Mouse (Mus musculus): ENCODE data around the gene Arl16. TPM values are rescaled to one million over a fixed set of nuclear protein-coding genes. Genes with fewer than 3 reads are reported as not detected.

Gene Arl16
- total and polyA plus RNA-seq, 3 experiments: 9.1 to 13.6 (median 10.8) TPM

GRCm38 (mm10) chr11:120491317-120492023, 24.1 kb upstream of the Arl16 start, which contains the start of gene Slc25a10:
TSS of gene Slc25a10 (plus strand) at chr11:120491840.
- intact Hi-C loops (cut with DNase I): loop anchor here (5.0 kb wide), 1 partner anchor 286 kb away; no protein-coding TSS in a partner anchor
- peaks cover 14% of the 10 kb centered on the region for H3K4me1 ChIP-seq (ENCODE audit: control insufficient read depth, insufficient read depth, low read length)
- H3K27me3 ChIP-seq (ENCODE audit: control insufficient read depth, insufficient read depth, low read length): no peaks in the 10 kb centered on the region
- H3K79me2 ChIP-seq (replicated peaks; ENCODE audit: control insufficient read depth, insufficient read depth, low read length): no peaks in the 10 kb centered on the region
- peak within 1 kb of the TSS; percentile 97 for H3K4me3 ChIP-seq
- no peak for TF ChIP-seq CTCF (IDR thresholded peaks at IDR 0.05)
- peak; percentile 39; the same call in 1 of the 2 replicates for TF ChIP-seq POLR2A (IDR thresholded peaks at IDR 0.05; ENCODE audit: insufficient read depth, low read depth, low read length)
- DNase-seq: peak; percentile 92 to 93
- H3K36me3 ChIP-seq (ENCODE audit: control insufficient read depth, insufficient read depth, low read length): no peaks in the 10 kb centered on the region
- peak within 1 kb of the TSS; percentile 89 for H3K9ac ChIP-seq (ENCODE audit: low read depth, low read length)
- H3K27ac ChIP-seq: peak within 1 kb of the TSS; percentile 56
- WGBS: 0% methylated on average over 35 of the region's 35 CpGs

- Histone ChIP-seq H3K4me1 (ENCODE audit: control insufficient read depth, insufficient read depth, low read length) (peaks cover 15% of the 10 kb centered on the region), H3K4me3 (no peak overlapping the region), H3K79me2 (replicated peaks; ENCODE audit: control insufficient read depth, insufficient read depth, low read length) (no peaks in the 10 kb centered on the region), H3K27me3 (ENCODE audit: control insufficient read depth, insufficient read depth, low read length) (no peaks in the 10 kb centered on the region), H3K36me3 (ENCODE audit: control insufficient read depth, insufficient read depth, low read length) (no peaks in the 10 kb centered on the region), H3K27ac (no peak overlapping the region), H3K9ac (ENCODE audit: low read depth, low read length) (no peak overlapping the region)
- intact Hi-C loops (cut with DNase I): loop anchor here (5.0 kb wide), 1 partner anchor 287 kb away; no protein-coding TSS in a partner anchor
- DNase-seq: peak in 1 of 2 experiments; percentile 34
- TF ChIP-seq EP300 (IDR thresholded peaks at IDR 0.05; ENCODE audit: insufficient read depth, low read depth, low read length): no peak
- TF ChIP-seq CTCF (IDR thresholded peaks at IDR 0.05): no peak
- TF ChIP-seq POLR2A (IDR thresholded peaks at IDR 0.05; ENCODE audit: insufficient read depth, low read depth, low read length): no peak
- 34% methylated on average over 4 of the region's 4 CpGs for WGBS
These were observed 23.1 kb upstream of the Arl16 start for GRCm38 (mm10) chr11:120490291-120491046.

- WGBS: 57% methylated on average over 4 of the region's 4 CpGs
- Histone ChIP-seq H3K9ac (ENCODE audit: low read depth, low read length) (no peak overlapping the region), H3K79me2 (replicated peaks; ENCODE audit: control insufficient read depth, insufficient read depth, low read length) (peaks cover 3% of the 10 kb centered on the region), H3K27ac (peak overlapping the region; percentile 50), H3K27me3 (ENCODE audit: control insufficient read depth, insufficient read depth, low read length) (no peaks in the 10 kb centered on the region), H3K36me3 (ENCODE audit: control insufficient read depth, insufficient read depth, low read length) (no peaks in the 10 kb centered on the region), H3K4me1 (ENCODE audit: control insufficient read depth, insufficient read depth, low read length) (peaks cover 15% of the 10 kb centered on the region), H3K4me3 (no peak overlapping the region)
- intact Hi-C loops (cut with DNase I): loop anchor here (1.0 to 2.0 kb wide), 3 partner anchors 26 to 224 kb away; partner anchors contain the start of genes Cenpx and Lrrc45
- TF ChIP-seq EP300 (IDR thresholded peaks at IDR 0.05; ENCODE audit: insufficient read depth, low read depth, low read length): peak; percentile 93; the same call in 1 of the 2 replicates
- peak; percentile 45; the same call in 1 of the 2 replicates for TF ChIP-seq POLR2A (IDR thresholded peaks at IDR 0.05; ENCODE audit: insufficient read depth, low read depth, low read length)
- TF ChIP-seq CTCF (IDR thresholded peaks at IDR 0.05): peak; percentile 97
- peak; percentile 54 to 69 for DNase-seq
These were observed 21.8 kb upstream of the Arl16 start for GRCm38 (mm10) chr11:120489054-120489761.

- DNase-seq: no peak
- 0 out of 2 replicates have a peak, but pooled peaks have one; percentile 9 for TF ChIP-seq POLR2A (IDR thresholded peaks at IDR 0.05; ENCODE audit: insufficient read depth, low read depth, low read length)
- TF ChIP-seq EP300 (IDR thresholded peaks at IDR 0.05; ENCODE audit: insufficient read depth, low read depth, low read length): no peak
- TF ChIP-seq CTCF (IDR thresholded peaks at IDR 0.05): no peak
- H3K4me3 ChIP-seq: no peak overlapping the region
- peaks cover 3% of the 10 kb centered on the region for H3K79me2 ChIP-seq (replicated peaks; ENCODE audit: control insufficient read depth, insufficient read depth, low read length)
- no peaks in the 10 kb centered on the region for H3K27me3 ChIP-seq (ENCODE audit: control insufficient read depth, insufficient read depth, low read length)
- H3K4me1 ChIP-seq (ENCODE audit: control insufficient read depth, insufficient read depth, low read length): peaks cover 17% of the 10 kb centered on the region
- H3K9ac ChIP-seq (ENCODE audit: low read depth, low read length): no peak overlapping the region
- intact Hi-C loops (cut with DNase I): loop anchor here (2.0 kb wide), 2 partner anchors 26 to 224 kb away; partner anchors contain the start of genes Cenpx and Lrrc45
- no peak overlapping the region for H3K27ac ChIP-seq
- H3K36me3 ChIP-seq (ENCODE audit: control insufficient read depth, insufficient read depth, low read length): no peaks in the 10 kb centered on the region
- 66% methylated on average over 4 of the region's 4 CpGs for WGBS
These were observed 21.1 kb upstream of the Arl16 start for GRCm38 (mm10) chr11:120488516-120488915.

- no peak for DNase-seq
- Histone ChIP-seq H3K9ac (ENCODE audit: low read depth, low read length) (peak overlapping the region; percentile 95), H3K79me2 (replicated peaks; ENCODE audit: control insufficient read depth, insufficient read depth, low read length) (peaks cover 3% of the 10 kb centered on the region), H3K27me3 (ENCODE audit: control insufficient read depth, insufficient read depth, low read length) (no peaks in the 10 kb centered on the region), H3K36me3 (ENCODE audit: control insufficient read depth, insufficient read depth, low read length) (no peaks in the 10 kb centered on the region), H3K4me3 (peak overlapping the region; percentile 100), H3K4me1 (ENCODE audit: control insufficient read depth, insufficient read depth, low read length) (peaks cover 6% of the 10 kb centered on the region), H3K27ac (peak overlapping the region; percentile 89)
- WGBS: 3% methylated on average over 10 of the region's 10 CpGs
- intact Hi-C loops (cut with DNase I): no loop called here
- TF ChIP-seq EP300 (IDR thresholded peaks at IDR 0.05; ENCODE audit: insufficient read depth, low read depth, low read length): no peak
- TF ChIP-seq POLR2A (IDR thresholded peaks at IDR 0.05; ENCODE audit: insufficient read depth, low read depth, low read length): no peak
- no peak for TF ChIP-seq CTCF (IDR thresholded peaks at IDR 0.05)
These were observed 17.8 kb upstream of the Arl16 start for GRCm38 (mm10) chr11:120485251-120485650.
